Mouse (Mus musculus): ENCODE measurements around the gene Hal. TPM values are rescaled to one million over a fixed set of nuclear protein-coding genes. Genes with fewer than 3 reads are reported as not detected.

Hal gene
- 1 to 10 TPM; 7.3 to 9.4 TPM for total RNA-seq (2023)

GRCm38 (mm10) chr10:93488066-93488827 is at the start of gene Hal:
Gene Hal (plus strand): TSS chr10:93488768.

GRCm38 (mm10) chr10:93539775-93540430 is 51.3 kb downstream of the Hal start, which contains the start of gene Amdhd1:
Gene Amdhd1 (minus strand): TSS chr10:93540033.

GRCm38 (mm10) chr10:93540431-93541210 is 52.1 kb downstream of the Hal start, which contains the start of gene Ccdc38:
Gene Ccdc38 (plus strand): TSS chr10:93540632.

Other genes with a start within 250 kb of the Hal start
- gene Elk3, start 177.6 kb upstream of the Hal start, total RNA-seq (2023): 10 to 100 TPM; 23.5 to 29.2 TPM
- 100 to 1,000 TPM; 417 to 499 TPM for gene Lta4h, start 35.4 kb upstream of the Hal start, total RNA-seq (2023)
- not detected for gene Amdhd1, start 51.3 kb downstream of the Hal start, total RNA-seq (2023)
- gene Ccdc38, start 51.9 kb downstream of the Hal start, total RNA-seq (2023): not detected
- 10 to 100 TPM; 12.1 to 13.7 TPM for gene Snrpf, start 100.9 kb downstream of the Hal start, total RNA-seq (2023)
- gene Ntn4, start 151.9 kb downstream of the Hal start, total RNA-seq (2023): under 1 TPM; 0.13 to 0.49 TPM

All from neutrophil, adult 59 days (primary cell).